Mouse (Mus musculus) thymus, adult 2 months (tissue): ENCODE results near the gene Abcb9. TPM values are rescaled to one million over a fixed set of nuclear protein-coding genes. Genes with fewer than 3 reads are reported as not detected.
A peak's percentile ranks its signal among the peaks of the same experiment; 100 is the strongest.

Experiments used
- DNase-seq: peaks from one replicate; pipeline ENCODE4 v3.0.0; 2021
- H3K27ac ChIP-seq: fragments of 200-500 bp; 2 replicates; pipeline ENCODE4 v1.5.1; 2012; ENCODE audit warnings: low read length, control low read depth; ENCODE audit not compliant: control insufficient read depth, insufficient read depth
- H3K27me3 ChIP-seq: fragments of 200-500 bp; 2 replicates; pipeline ENCODE4 v1.6.1; 2012; ENCODE audit warnings: mild to moderate bottlenecking, low read length, moderate library complexity, mixed read lengths; ENCODE audit not compliant: control insufficient read depth, insufficient read depth
- H3K36me3 ChIP-seq: fragments of 200-500 bp; 2 replicates; pipeline ENCODE4 v1.6.1; 2012; ENCODE audit warnings: mild to moderate bottlenecking, low read length, moderate library complexity; ENCODE audit not compliant: control insufficient read depth, insufficient read depth
- H3K4me1 ChIP-seq: fragments of 200-500 bp; replicated peaks from 2 replicates; pipeline ENCODE4 v1.6.1; 2012; ENCODE audit warnings: low read length; ENCODE audit not compliant: control insufficient read depth, insufficient read depth
- H3K4me3 ChIP-seq: fragments of 200-500 bp; 2 replicates; pipeline ENCODE4 v1.5.1; 2012; ENCODE audit warnings: mild to moderate bottlenecking, low read length, control low read depth, moderate library complexity; ENCODE audit not compliant: control insufficient read depth, insufficient read depth
- CTCF ChIP-seq: fragments of 200-500 bp; IDR thresholded peaks from 2 replicates; pipeline ENCODE4 v1.5.1; 2012; ENCODE audit warnings: mild to moderate bottlenecking, control low read depth, low read length, moderate library complexity, borderline replicate concordance; ENCODE audit not compliant: control insufficient read depth, poor library complexity, insufficient read depth; ENCODE audit errors: extremely low read depth
- POLR2A ChIP-seq: fragments of 200-500 bp; IDR thresholded peaks from 2 replicates; pipeline ENCODE4 v1.6.1; 2012; ENCODE audit warnings: mild to moderate bottlenecking, low read length, control low read depth, moderate library complexity; ENCODE audit not compliant: control insufficient read depth, poor library complexity, insufficient read depth; ENCODE audit errors: extremely low read depth
- WGBS: fragments of 180-500 bp; shearing (Covaris S2); methylation state at CpG from one replicate; pipeline ENCODE4 v1.1.7; 2018; 5-methylcytosine and 5-hydroxymethylcytosine counted together
- polyA plus RNA-seq: library from polyadenylated mRNA; depleted of rRNA; stranded (reverse); fragments of >200 nt; gene quantifications from 2 replicates; pipeline ENCODE4 v1.2.3, GENCODE M21; 2012

The Abcb9 gene
- polyA plus RNA-seq, 1 experiment, result 48.2 TPM

DNA sequence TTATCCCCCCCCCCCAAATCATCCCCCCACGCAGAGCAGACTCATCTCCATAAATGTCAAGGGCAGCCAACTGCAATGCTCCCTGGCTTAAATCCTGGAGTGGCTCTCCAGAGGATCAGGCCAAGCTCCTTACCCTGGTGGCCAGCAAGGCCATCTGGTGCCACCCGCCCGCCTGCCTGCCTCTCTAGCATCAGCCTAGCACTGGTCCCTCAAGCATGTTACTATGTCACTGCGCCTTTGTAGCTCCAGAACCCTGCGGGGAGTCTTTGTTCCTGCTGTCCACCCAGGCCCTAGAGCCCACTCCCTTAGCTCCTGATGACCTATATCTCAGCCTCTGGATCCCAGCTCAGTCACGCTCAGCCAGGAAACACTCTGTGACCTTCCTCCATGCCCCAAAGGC, 70.9 kb downstream of the Abcb9 start:
- H3K27me3 ChIP-seq, result no peaks in the 10 kb centered on the region
- no peaks in the 10 kb centered on the region for H3K36me3 ChIP-seq
- no peak overlapping the region for H3K4me3 ChIP-seq
- no peak overlapping the region for H3K27ac ChIP-seq
- H3K4me1 ChIP-seq, result peaks cover 82% of the 10 kb centered on the region
- 90% methylated on average over 6 of the region's 6 CpGs for WGBS
- TF ChIP-seq CTCF, result no peak
- no peak for TF ChIP-seq POLR2A
- DNase-seq, result no peak

DNA sequence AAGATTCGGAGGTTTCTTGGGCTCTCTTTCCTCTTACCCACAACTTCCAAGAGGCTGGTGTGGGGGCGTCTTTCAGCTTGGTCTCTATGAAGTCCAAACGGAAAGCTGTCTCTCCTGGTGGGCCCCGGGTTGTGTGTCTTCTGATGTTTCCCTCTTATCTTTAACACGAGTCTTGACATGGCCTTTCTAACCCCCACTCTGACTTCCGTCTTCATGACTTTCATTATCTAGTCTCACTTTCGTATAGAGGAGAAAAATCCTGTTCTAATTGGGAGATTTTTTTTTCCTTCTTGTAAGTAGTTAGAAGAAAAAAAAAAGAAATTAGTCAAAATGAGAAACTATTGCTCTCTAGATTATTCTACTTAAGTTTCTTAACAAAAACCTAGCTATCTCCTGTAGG, 73.2 kb downstream of the Abcb9 start:
- H3K36me3 ChIP-seq, result no peaks in the 10 kb centered on the region
- peak overlapping the region; percentile 23 for H3K4me3 ChIP-seq
- no peaks in the 10 kb centered on the region for H3K27me3 ChIP-seq
- peak overlapping the region; percentile 67 for H3K27ac ChIP-seq
- DNase-seq, result no peak
- WGBS, result 2% methylated on average over 7 of the region's 7 CpGs
- no peak for TF ChIP-seq POLR2A
- no peak for TF ChIP-seq CTCF
- peaks cover 73% of the 10 kb centered on the region for H3K4me1 ChIP-seq

DNA sequence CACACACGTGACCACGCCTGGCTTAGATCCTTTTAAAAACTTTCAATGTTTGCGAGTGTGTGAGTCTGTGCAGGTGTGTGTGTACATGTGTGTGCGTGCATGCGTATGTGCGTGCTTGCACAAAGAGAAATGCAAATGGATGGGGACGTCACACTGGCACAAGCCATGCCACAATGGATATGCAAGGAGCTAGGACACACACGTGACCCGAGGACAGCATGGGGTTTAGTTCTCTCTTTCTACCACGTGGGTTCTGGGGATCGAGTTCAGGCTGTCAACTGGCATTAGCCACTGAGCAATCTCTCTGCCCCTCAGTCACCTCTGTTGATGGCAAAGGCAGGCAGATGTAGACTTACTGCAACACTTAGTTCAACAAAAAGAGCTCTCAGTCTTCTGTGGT, 73.9 kb downstream of the Abcb9 start:
- H3K36me3 ChIP-seq, result no peaks in the 10 kb centered on the region

DNA sequence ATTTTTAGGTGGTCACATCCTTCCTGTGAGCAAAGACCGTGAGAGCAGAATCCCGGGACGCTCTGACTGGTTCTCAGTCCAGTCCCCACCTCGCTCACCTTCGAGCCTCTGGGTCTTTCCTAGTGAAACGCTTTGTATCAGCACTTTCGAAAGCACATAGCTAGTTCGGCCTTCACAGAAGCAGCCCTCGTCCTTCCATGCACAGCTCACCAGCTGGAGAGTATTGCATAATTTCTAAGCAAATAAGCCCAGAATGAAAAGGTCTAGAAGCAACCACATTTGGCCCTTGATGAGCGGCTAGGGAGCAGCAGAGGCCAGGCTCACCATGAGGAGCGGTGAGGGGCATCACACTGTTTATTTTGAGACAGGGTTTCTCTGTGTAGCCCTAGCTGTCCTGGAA, 74.5 kb downstream of the Abcb9 start:
- Histone ChIP-seq H3K4me1 (peaks cover 69% of the 10 kb centered on the region), H3K4me3 (no peak overlapping the region), H3K27me3 (no peaks in the 10 kb centered on the region), H3K27ac (no peak overlapping the region), H3K36me3 (no peaks in the 10 kb centered on the region)
- TF ChIP-seq CTCF (no peak), POLR2A (no peak)
- 91% methylated on average over 11 of the region's 11 CpGs for WGBS
- no peak for DNase-seq

More for the DNA sequence above, 73.9 kb downstream of the Abcb9 start:
- Histone ChIP-seq H3K27me3 (no peaks in the 10 kb centered on the region), H3K4me3 (no peak overlapping the region), H3K4me1 (peaks cover 75% of the 10 kb centered on the region), H3K27ac (no peak overlapping the region)
- WGBS, result 60% methylated on average over 11 of the region's 11 CpGs
- DNase-seq, result no peak
- TF ChIP-seq POLR2A (no peak), CTCF (no peak)

DNA sequence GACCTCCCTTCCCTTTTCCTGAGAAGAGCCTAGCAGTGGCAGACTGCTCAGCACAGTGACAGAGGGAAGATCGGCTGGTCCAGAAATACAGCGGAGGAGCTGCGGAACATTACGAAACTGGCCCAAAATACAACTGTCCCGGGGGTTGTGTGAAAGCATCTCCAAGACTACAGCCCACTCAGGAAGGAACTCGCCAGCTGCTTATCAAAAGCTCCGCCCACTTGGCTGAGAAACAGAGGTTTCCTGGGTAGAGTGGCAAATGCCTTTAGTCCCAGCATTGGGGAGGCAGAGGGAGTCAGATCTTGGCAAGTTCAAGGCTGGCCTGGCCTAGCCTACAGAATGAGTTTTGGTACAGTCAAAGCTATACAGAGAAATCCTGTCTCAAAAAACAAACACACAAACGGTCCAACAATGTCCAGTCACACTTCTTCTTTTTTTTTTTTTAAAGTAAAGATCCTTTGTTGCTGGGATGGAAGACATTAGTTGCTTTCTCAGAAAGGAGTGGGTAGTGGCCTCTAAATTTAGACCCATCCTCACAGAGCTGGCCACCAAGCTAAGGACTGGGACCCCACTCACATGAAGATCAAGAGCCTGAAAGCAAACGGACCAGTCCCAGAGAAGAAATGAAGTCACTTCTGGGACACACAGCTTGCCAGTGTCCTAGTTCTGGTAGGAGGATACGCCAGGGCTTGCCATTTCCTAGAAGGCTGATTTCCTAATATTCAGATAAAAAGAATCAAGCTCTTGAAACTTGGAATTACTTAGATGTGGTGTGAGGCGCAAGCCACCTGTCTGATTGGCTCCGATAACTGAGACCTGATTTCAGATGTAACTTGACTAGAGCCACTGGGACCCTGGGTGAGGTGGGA, 76.0 kb downstream of the Abcb9 start:
- Histone ChIP-seq H3K27ac (no peak overlapping the region), H3K4me1 (peaks cover 58% of the 10 kb centered on the region), H3K4me3 (no peak overlapping the region), H3K36me3 (no peaks in the 10 kb centered on the region), H3K27me3 (no peaks in the 10 kb centered on the region)
- WGBS, result 30% methylated on average over 12 of the region's 12 CpGs
- DNase-seq, result peak; percentile 62
- TF ChIP-seq CTCF (no peak), POLR2A (0 out of 2 replicates have a peak, but pooled peaks have one; percentile 35)

DNA sequence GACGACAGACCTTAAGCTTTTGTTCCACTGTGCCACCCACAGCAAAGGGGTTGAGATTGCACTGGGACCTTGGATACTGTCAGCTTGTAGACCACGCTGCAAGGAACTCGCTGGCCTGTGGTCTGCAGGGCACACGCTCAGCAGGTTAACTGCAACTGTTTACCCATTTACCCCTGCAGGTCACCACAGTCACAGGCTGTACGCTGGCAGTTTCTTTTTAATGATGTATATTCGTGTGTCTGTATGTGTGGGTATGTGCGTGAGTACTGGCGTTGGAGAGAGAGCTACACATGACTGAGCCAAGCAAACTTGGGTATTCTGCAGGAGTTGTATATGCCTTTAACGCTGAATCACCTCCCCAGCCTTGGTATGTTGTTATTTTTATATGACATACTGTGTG, 76.9 kb downstream of the Abcb9 start:
- H3K4me1 ChIP-seq, result peaks cover 58% of the 10 kb centered on the region
- H3K36me3 ChIP-seq, result no peaks in the 10 kb centered on the region
- 42% methylated on average over 9 of the region's 9 CpGs for WGBS
- TF ChIP-seq POLR2A (no peak), CTCF (no peak)
- no peaks in the 10 kb centered on the region for H3K27me3 ChIP-seq
- no peak overlapping the region for H3K4me3 ChIP-seq
- no peak overlapping the region for H3K27ac ChIP-seq
- no peak for DNase-seq
